Mouse (Mus musculus) intestine, embryonic 14.5 days (tissue): Measurements from ENCODE around the gene Mfsd4a. TPM values are rescaled to one million over a fixed set of nuclear protein-coding genes. Genes with fewer than 3 reads are reported as not detected.

Source experiments
- ATAC-seq: fragments of 200-750 bp; cut with Nextera tagmentation; replicated peaks from 2 replicates; pipeline ENCODE4 v1.8.0; 2017; ENCODE audit warnings: low read depth, moderate number of reproducible peaks, moderate TSS enrichment, moderate library complexity; ENCODE audit not compliant: low FRiP score, low TSS enrichment
- DNase-seq: peaks from one replicate; pipeline ENCODE4 v3.0.0-alpha.2; 2018; ENCODE audit warnings: low spot score
- H3K27ac ChIP-seq: fragments of 300-500 bp; sonication (generic); 2 replicates; pipeline ENCODE4 v1.5.1; 2014; ENCODE audit warnings: low read depth, mild to moderate bottlenecking, control low read depth
- H3K27me3 ChIP-seq: fragments of 300-500 bp; sonication (generic); replicated peaks from 2 replicates; pipeline ENCODE4 v1.6.1; 2014; ENCODE audit warnings: low read length, control low read depth; ENCODE audit not compliant: control insufficient read depth, insufficient read depth
- H3K36me3 ChIP-seq: fragments of 300-500 bp; sonication (generic); 2 replicates; pipeline ENCODE4 v1.6.1; 2014; ENCODE audit warnings: low read length, control low read depth; ENCODE audit not compliant: control insufficient read depth, insufficient read depth
- H3K4me1 ChIP-seq: fragments of 300-500 bp; sonication (generic); replicated peaks from 2 replicates; pipeline ENCODE4 v1.6.1; 2014; ENCODE audit warnings: low read length, control low read depth, mixed read lengths; ENCODE audit not compliant: control insufficient read depth, insufficient read depth
- H3K4me2 ChIP-seq: fragments of 300-500 bp; sonication (generic); 2 replicates; pipeline ENCODE4 v1.6.1; 2014; ENCODE audit warnings: low read length
- H3K4me3 ChIP-seq: fragments of 300-500 bp; sonication (generic); 2 replicates; pipeline ENCODE4 v1.5.1; 2014; ENCODE audit warnings: low read depth, low read length, control low read depth, mixed read lengths
- H3K9ac ChIP-seq: fragments of 300-500 bp; sonication (generic); 2 replicates; pipeline ENCODE4 v1.6.1; 2014; ENCODE audit warnings: mild to moderate bottlenecking, low read length
- H3K9me3 ChIP-seq: fragments of 300-500 bp; sonication (generic); 2 replicates; pipeline ENCODE4 v1.6.1; 2016; ENCODE audit warnings: low read length, control low read depth; ENCODE audit not compliant: control insufficient read depth
- WGBS: fragments of 180-500 bp; shearing (Covaris S2); extraction: QIAGEN DNeasy Blood & Tissue Kit; methylation state at CpG from one replicate; pipeline ENCODE4 v1.1.7; 2014; 5-methylcytosine and 5-hydroxymethylcytosine counted together
- polyA plus RNA-seq: library from polyadenylated mRNA; unstranded; fragments of >200 nt; fragmentation: Nextera tagmentation; extraction: Ambion mirVana; gene quantifications from 2 replicates; pipeline ENCODE4 v1.2.1, GENCODE M21; 2014

Gene Mfsd4a
- polyA plus RNA-seq, 1 experiment from 2014 or later: 13.4 TPM

- H3K9me3 ChIP-seq: no peaks in the 10 kb centered on the region
- H3K4me2 ChIP-seq: no peak overlapping the region
- H3K27me3 ChIP-seq: no peaks in the 10 kb centered on the region
- H3K27ac ChIP-seq: no peak overlapping the region
- 53% methylated on average over 12 of the region's 12 CpGs for WGBS
- no peak overlapping the region for H3K4me3 ChIP-seq
- no peaks in the 10 kb centered on the region for H3K36me3 ChIP-seq
- DNase-seq: peak; percentile 83
- H3K9ac ChIP-seq: no peak overlapping the region
- no peaks in the 10 kb centered on the region for H3K4me1 ChIP-seq
- ATAC-seq: peak; percentile 32; the same call in 1 of the 2 replicates
Measured at GRCm38 (mm10) chr1:131981378-131982013, 86.4 kb downstream of the Mfsd4a start.

GRCm38 (mm10) chr1:131980471-131980870, 87.4 kb downstream of the Mfsd4a start:
- no peak for DNase-seq
- H3K4me3 ChIP-seq: no peak overlapping the region
- no peak overlapping the region for H3K4me2 ChIP-seq
- no peaks in the 10 kb centered on the region for H3K27me3 ChIP-seq
- no peaks in the 10 kb centered on the region for H3K9me3 ChIP-seq
- H3K4me1 ChIP-seq: no peaks in the 10 kb centered on the region
- H3K27ac ChIP-seq: no peak overlapping the region
- no peak overlapping the region for H3K9ac ChIP-seq
- 32% methylated on average over 2 of the region's 2 CpGs for WGBS
- no peaks in the 10 kb centered on the region for H3K36me3 ChIP-seq
- no peak for ATAC-seq

GRCm38 (mm10) chr1:131976886-131977285, 91.0 kb downstream of the Mfsd4a start:
- no peaks in the 10 kb centered on the region for H3K9me3 ChIP-seq

GRCm38 (mm10) chr1:131973991-131974390, 93.9 kb downstream of the Mfsd4a start:
- Histone ChIP-seq H3K27me3 (no peaks in the 10 kb centered on the region), H3K27ac (no peak overlapping the region), H3K4me2 (no peak overlapping the region), H3K9ac (no peak overlapping the region), H3K9me3 (no peaks in the 10 kb centered on the region), H3K36me3 (no peaks in the 10 kb centered on the region), H3K4me1 (peaks cover 27% of the 10 kb centered on the region), H3K4me3 (no peak overlapping the region)
- 0 out of 2 replicates have a peak, but pooled peaks have one; percentile 15 for ATAC-seq
- 72% methylated on average over 6 of the region's 6 CpGs for WGBS
- DNase-seq: no peak

More at GRCm38 (mm10) chr1:131976886-131977285, 91.0 kb downstream of the Mfsd4a start:
- no peak overlapping the region for H3K4me2 ChIP-seq
- 77% methylated on average over 5 of the region's 5 CpGs for WGBS
- ATAC-seq (no peak), DNase-seq (no peak)
- no peak overlapping the region for H3K9ac ChIP-seq
- no peaks in the 10 kb centered on the region for H3K27me3 ChIP-seq
- no peak overlapping the region for H3K27ac ChIP-seq
- H3K4me1 ChIP-seq: peaks cover 10% of the 10 kb centered on the region
- H3K4me3 ChIP-seq: no peak overlapping the region
- H3K36me3 ChIP-seq: no peaks in the 10 kb centered on the region

Other genes starting within 250 kb of the Mfsd4a start
- gene Slc41a1, start 240.6 kb downstream of the Mfsd4a start, polyA plus RNA-seq: 8.4 and 8.9 TPM in 2 replicates
- 17.6 and 18.4 TPM in 2 replicates for gene Rab29, start 200.8 kb downstream of the Mfsd4a start, polyA plus RNA-seq
- 50.5 and 52.5 TPM in 2 replicates for gene Nucks1, start 157.5 kb downstream of the Mfsd4a start, polyA plus RNA-seq
- 2.1 and 2.4 TPM in 2 replicates for gene Slc45a3, start 105.1 kb downstream of the Mfsd4a start, polyA plus RNA-seq
- gene Elk4, start 60.5 kb downstream of the Mfsd4a start, polyA plus RNA-seq: 26.3 and 31.0 TPM in 2 replicates
- 7.6 and 7.7 TPM in 2 replicates for gene Cdk18, start 71.6 kb upstream of the Mfsd4a start, polyA plus RNA-seq
- gene Lemd1, start 123.4 kb upstream of the Mfsd4a start, polyA plus RNA-seq: 0.27 and 0.52 TPM in 2 replicates
- 0.09 TPM in 1 of 2 replicates, not detected in the other for gene AC124108.1, start 123.4 kb upstream of the Mfsd4a start, polyA plus RNA-seq
- gene Gm10188, start 161.7 kb upstream of the Mfsd4a start, polyA plus RNA-seq: not detected in 2 replicates
- 0.19 and 0.22 TPM in 2 replicates for gene Klhdc8a, start 230.6 kb upstream of the Mfsd4a start, polyA plus RNA-seq
- 2.1 and 4.4 TPM in 2 replicates for gene Nuak2, start 248.1 kb upstream of the Mfsd4a start, polyA plus RNA-seq